8 mouse cellular contexts compared by ENCODE assay signal in the genomic region with DNA sequence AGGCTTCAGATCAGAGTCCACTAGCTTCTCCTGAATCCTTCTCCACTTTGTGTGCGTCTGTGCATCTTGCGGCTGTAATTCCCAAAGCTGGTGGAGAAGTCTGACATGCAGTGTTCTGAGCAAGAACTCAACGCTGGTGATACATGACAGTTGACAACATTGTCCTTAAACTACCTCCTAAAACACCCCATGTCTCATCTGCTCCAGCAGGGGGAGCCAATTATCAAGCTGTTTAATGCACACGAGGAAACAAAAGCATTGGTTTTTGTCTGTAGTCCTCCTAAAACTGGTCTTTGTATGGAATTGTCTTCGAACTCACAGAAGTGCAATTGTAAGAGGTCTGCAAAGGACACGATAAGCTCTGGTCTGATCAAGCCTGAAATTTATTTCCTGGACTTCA. TPM values are rescaled to one million over a fixed set of nuclear protein-coding genes. Genes with fewer than 3 reads are reported as not detected.
DNase-seq lines count a peak whose midpoint lies in the region; ATAC-seq and TF ChIP-seq lines count a peak whose summit lies in the region.

No protein-coding gene starts in this region.

- no peaks in the 10 kb centered on the region for H3K9me3 ChIP-seq in hindbrain, embryonic 11.5 days (ENCODE audit: control insufficient read depth, low read length)
- H3K9me3 ChIP-seq in hindbrain, embryonic 12.5 days (replicated peaks) = no peaks in the 10 kb centered on the region
- H3K9me3 ChIP-seq in ES-E14 (ENCODE audit: control insufficient read depth, insufficient read depth, low read depth, low read length) = no peaks in the 10 kb centered on the region
- H3K9me3 ChIP-seq in lung, postnatal 0 days (ENCODE audit: low read length) = no peaks in the 10 kb centered on the region

- DNase-seq in hindbrain, embryonic 11.5 days (ENCODE audit: low spot score) = peak; percentile 71
- peak; percentile 63 for DNase-seq in ES-E14 (ENCODE audit: low read depth, low spot score)
- peak; percentile 45 for DNase-seq in cerebellum, adult 18-20 months
- peak; percentile 65 to 76 for DNase-seq in kidney, postnatal 25 days
- peak; percentile 77 for DNase-seq in lung, postnatal 0 days (ENCODE audit: low spot score)
- peak; percentile 18 for DNase-seq in right cerebral cortex, postnatal 4 days

- no peaks in the 10 kb centered on the region for H3K36me3 ChIP-seq in hindbrain, embryonic 11.5 days (ENCODE audit: control insufficient read depth, insufficient read depth, low read length)
- no peaks in the 10 kb centered on the region for H3K36me3 ChIP-seq in hindbrain, embryonic 12.5 days
- H3K36me3 ChIP-seq in ES-E14 (ENCODE audit: control insufficient read depth, insufficient read depth, low read length, poor library complexity, severe bottlenecking) = no peaks in the 10 kb centered on the region
- H3K36me3 ChIP-seq in lung, postnatal 0 days (ENCODE audit: insufficient read depth, low read length) = no peaks in the 10 kb centered on the region

- H3K9ac ChIP-seq in hindbrain, embryonic 11.5 days (ENCODE audit: low read depth, low read length) = no peak overlapping the region
- no peak overlapping the region for H3K9ac ChIP-seq in hindbrain, embryonic 12.5 days
- no peak overlapping the region for H3K9ac ChIP-seq in ES-E14 (ENCODE audit: insufficient read depth, low read depth, low read length, poor library complexity, severe bottlenecking)
- no peak overlapping the region for H3K9ac ChIP-seq in lung, postnatal 0 days (replicated peaks; ENCODE audit: low read depth)

- no peak overlapping the region for H3K4me2 ChIP-seq in hindbrain, embryonic 11.5 days (replicated peaks; ENCODE audit: low read depth, low read length)
- no peak overlapping the region for H3K4me2 ChIP-seq in hindbrain, embryonic 12.5 days (replicated peaks)
- H3K4me2 ChIP-seq in lung, postnatal 0 days (replicated peaks; ENCODE audit: low read depth, low read length) = no peak overlapping the region

- in situ Hi-C loops in ES-E14 (cut with MboI; ENCODE audit: low sequenced_read_pairs in 2 of 2, unreplicated experiment in 2 of 2) = loop anchor here (10.0 to 25.0 kb wide), 3 partner anchors 161 to 486 kb away; no protein-coding TSS in a partner anchor

- TF ChIP-seq EP300 in lung, postnatal 0 days (IDR thresholded peaks at IDR 0.05) = no peak

- 57% methylated on average over 6 of the region's 6 CpGs for WGBS in hindbrain, embryonic 11.5 days
- WGBS in hindbrain, embryonic 12.5 days = 51% methylated on average over 6 of the region's 6 CpGs
- 34% methylated on average over 6 of the region's 6 CpGs for WGBS in lung, postnatal 0 days

- H3K27ac ChIP-seq in hindbrain, embryonic 11.5 days (ENCODE audit: low read depth, low read length) = no peak overlapping the region
- H3K27ac ChIP-seq in hindbrain, embryonic 12.5 days = no peak overlapping the region
- H3K27ac ChIP-seq in ES-E14 (ENCODE audit: insufficient read depth, low read depth, low read length, poor library complexity, severe bottlenecking) = no peak overlapping the region
- H3K27ac ChIP-seq in lung, postnatal 0 days (ENCODE audit: low read length) = no peak overlapping the region

- H3K27me3 ChIP-seq in hindbrain, embryonic 11.5 days (ENCODE audit: control insufficient read depth, insufficient read depth, low read length) = no peaks in the 10 kb centered on the region
- no peaks in the 10 kb centered on the region for H3K27me3 ChIP-seq in hindbrain, embryonic 12.5 days
- H3K27me3 ChIP-seq in lung, postnatal 0 days (replicated peaks; ENCODE audit: insufficient read depth, low read length) = no peaks in the 10 kb centered on the region

- no peaks in the 10 kb centered on the region for H3K4me1 ChIP-seq in hindbrain, embryonic 11.5 days (replicated peaks; ENCODE audit: control insufficient read depth, insufficient read depth, low read length)
- no peaks in the 10 kb centered on the region for H3K4me1 ChIP-seq in hindbrain, embryonic 12.5 days
- H3K4me1 ChIP-seq in ES-E14 (ENCODE audit: control insufficient read depth in 2 of 2, insufficient read depth in 2 of 2, low read length in 2 of 2, poor library complexity in 1 of 2) = no peaks in the 10 kb centered on the region
- no peaks in the 10 kb centered on the region for H3K4me1 ChIP-seq in lung, postnatal 0 days (ENCODE audit: insufficient read depth, low read depth, low read length)

- H3K4me3 ChIP-seq in hindbrain, embryonic 11.5 days (ENCODE audit: low read depth, low read length) = no peak overlapping the region
- H3K4me3 ChIP-seq in hindbrain, embryonic 12.5 days = no peak overlapping the region
- no peak overlapping the region for H3K4me3 ChIP-seq in ES-E14 (ENCODE audit: insufficient read depth in 1 of 2, low read depth in 1 of 2, low read length in 2 of 2, poor library complexity in 1 of 2, severe bottlenecking in 1 of 2)
- no peak overlapping the region for H3K4me3 ChIP-seq in lung, postnatal 0 days (ENCODE audit: low read depth, low read length)

- peak; percentile 90 for TF ChIP-seq CTCF in lung, postnatal 0 days (IDR thresholded peaks at IDR 0.05)

- no peak for ATAC-seq in hindbrain, embryonic 11.5 days (ENCODE audit: low FRiP score)
- no peak for ATAC-seq in hindbrain, embryonic 12.5 days (ENCODE audit: low FRiP score)
- peak; percentile 89 for ATAC-seq in granulocyte monocyte progenitor cell, adult 5-6 weeks (replicated peaks; ENCODE audit: poor library complexity, severe bottlenecking)
- no peak for ATAC-seq in lung, postnatal 0 days

TF ChIP-seq in ES-E14, 5 proteins besides CTCF, POLR2A, EP300 and RAD21:
- TF ChIP-seq ZC3H11A (IDR thresholded peaks at IDR 0.05; ENCODE audit: borderline replicate concordance, low read depth, low read length) (peak; percentile 64), CHD2 (IDR thresholded peaks at IDR 0.05; ENCODE audit: low read depth, low read length) (no peak)
TF ChIP-seq in ES-E14: peak in this region for 1.

RNA-seq across cellular contexts. Expression of a gene that starts 1.6 kb away (rescaled TPM):
- polyA plus RNA-seq in hindbrain, embryonic 11.5 days (2014; fragmentation: Nextera tagmentation; extraction: Ambion mirVana) = 0.42 and 0.66 TPM in 2 replicates
- 0.31 and 2.1 TPM in 2 replicates for polyA plus RNA-seq in hindbrain, embryonic 12.5 days (2016; fragmentation: Nextera tagmentation; extraction: Ambion mirVana)
- 0.09 TPM in 1 of 2 replicates, not detected in the other for total RNA-seq in ES-E14 (2012; rRNA removed)
- total RNA-seq in granulocyte monocyte progenitor cell, adult 5-6 weeks (2014; fragmentation: Nextera tagmentation) = not detected in 2 replicates
- not detected in 2 replicates for total RNA-seq in granulocyte monocyte progenitor cell, adult 5-6 weeks (2017)
- polyA plus RNA-seq in lung, postnatal 0 days (2015; fragmentation: Nextera tagmentation; extraction: Ambion mirVana) = 0.24 and 0.31 TPM in 2 replicates

RNA-seq across cellular contexts. Expression of a gene that starts 40.5 kb away (rescaled TPM):
- 40.4 and 48.0 TPM in 2 replicates for polyA plus RNA-seq in hindbrain, embryonic 11.5 days (2014; fragmentation: Nextera tagmentation; extraction: Ambion mirVana)
- 74.3 and 86.0 TPM in 2 replicates for polyA plus RNA-seq in hindbrain, embryonic 12.5 days (2016; fragmentation: Nextera tagmentation; extraction: Ambion mirVana)
- 46.5 and 64.5 TPM in 2 replicates for total RNA-seq in ES-E14 (2012; rRNA removed)
- total RNA-seq in granulocyte monocyte progenitor cell, adult 5-6 weeks (2014; fragmentation: Nextera tagmentation) = 40.8 and 51.9 TPM in 2 replicates
- 62.5 and 68.2 TPM in 2 replicates for total RNA-seq in granulocyte monocyte progenitor cell, adult 5-6 weeks (2017)
- 90.3 and 91.9 TPM in 2 replicates for polyA plus RNA-seq in lung, postnatal 0 days (2015; fragmentation: Nextera tagmentation; extraction: Ambion mirVana)

RNA-seq across cellular contexts. Expression of a gene that starts 45.5 kb away (rescaled TPM):
- polyA plus RNA-seq in hindbrain, embryonic 11.5 days (2014; fragmentation: Nextera tagmentation; extraction: Ambion mirVana) = 104 and 111 TPM in 2 replicates
- polyA plus RNA-seq in hindbrain, embryonic 12.5 days (2016; fragmentation: Nextera tagmentation; extraction: Ambion mirVana) = 89.4 and 98.7 TPM in 2 replicates
- 70.3 and 76.4 TPM in 2 replicates for total RNA-seq in ES-E14 (2012; rRNA removed)
- total RNA-seq in granulocyte monocyte progenitor cell, adult 5-6 weeks (2014; fragmentation: Nextera tagmentation) = 35.8 and 36.8 TPM in 2 replicates
- total RNA-seq in granulocyte monocyte progenitor cell, adult 5-6 weeks (2017) = 54.7 and 64.6 TPM in 2 replicates
- polyA plus RNA-seq in lung, postnatal 0 days (2015; fragmentation: Nextera tagmentation; extraction: Ambion mirVana) = 35.8 and 43.2 TPM in 2 replicates

Comparison
In these comparisons a context has a peak if more than half of its experiments do, and no peak if none do; other contexts are left out.
1. DNase-seq: peak in every context shown above with its lines; median percentile 77 in lung, postnatal 0 days; 71 in hindbrain, embryonic 11.5 days; 70 in kidney, postnatal 25 days; 63 in ES-E14; 45 in cerebellum, adult 18-20 months; 18 in right cerebral cortex, postnatal 4 days.